Mouse (Mus musculus) ES-Bruce4 (cell line): ENCODE results near the gene Magee2.

ENCODE experiments used
- CTCF ChIP-seq: IDR thresholded peaks from one replicate; pipeline ENCODE4 v1.8.1; 2011; ENCODE audit warnings: low read depth, low read length
- POLR2A ChIP-seq: IDR thresholded peaks from one replicate; pipeline ENCODE4 v1.8.1; 2011; ENCODE audit warnings: low read length; ENCODE audit not compliant: insufficient read depth

- TF ChIP-seq CTCF (no peak), POLR2A (no peak)
These were observed 3.5 kb downstream of the Magee2 start for GRCm38 (mm10) chrX:104853610-104854009.
